Mouse (Mus musculus) ES-E14 (cell line): ENCODE results near the gene Tmem59l. TPM values are rescaled to one million over a fixed set of nuclear protein-coding genes. Genes with fewer than 3 reads are reported as not detected.

ENCODE experiments used
- DNase-seq: peaks from one replicate; pipeline ENCODE4 v3.0.0-alpha.2; 2013; ENCODE audit warnings: low read depth, low spot score
- H3K27ac ChIP-seq: 2 replicates; pipeline ENCODE4 v1.5.1; 2012; ENCODE audit warnings: low read depth, mild to moderate bottlenecking, low read length, moderate library complexity, mixed read lengths; ENCODE audit not compliant: poor library complexity, insufficient read depth, severe bottlenecking
- H3K36me3 ChIP-seq: 2 replicates; pipeline ENCODE4 v1.6.1; 2012; ENCODE audit warnings: mild to moderate bottlenecking, low read length, moderate library complexity, mixed read lengths; ENCODE audit not compliant: control insufficient read depth, poor library complexity, insufficient read depth, severe bottlenecking
- H3K4me1 ChIP-seq, 2 experiments: fragments of 150-350 bp in 1 of 2; sonication (generic) in 1 of 2; 2 replicates each; pipeline ENCODE4 v1.6.1; 2012; ENCODE audit warnings: low read length in 2 of 2, mild to moderate bottlenecking in 1 of 2, mixed read lengths in 1 of 2; ENCODE audit not compliant: control insufficient read depth in 2 of 2, insufficient read depth in 2 of 2, poor library complexity in 1 of 2
- H3K4me3 ChIP-seq, 2 experiments: fragments of 150-350 bp in 1 of 2; sonication (generic) in 1 of 2; 2 replicates each; pipeline ENCODE4 v1.5.1; 2012; ENCODE audit warnings: low read length in 2 of 2, low read depth in 1 of 2, mild to moderate bottlenecking in 1 of 2, mixed read lengths in 1 of 2; ENCODE audit not compliant: insufficient read depth in 1 of 2, poor library complexity in 1 of 2, severe bottlenecking in 1 of 2
- H3K9ac ChIP-seq: 2 replicates; pipeline ENCODE4 v1.6.1; 2012; ENCODE audit warnings: low read depth, mild to moderate bottlenecking, low read length, mixed read lengths; ENCODE audit not compliant: poor library complexity, insufficient read depth, severe bottlenecking
- H3K9me3 ChIP-seq: fragments of 150-350 bp; sonication (generic); 2 replicates; pipeline ENCODE4 v1.6.1; 2012; ENCODE audit warnings: low read depth, mild to moderate bottlenecking, low read length; ENCODE audit not compliant: control insufficient read depth, insufficient read depth
- CHD2 ChIP-seq: IDR thresholded peaks from 2 replicates; pipeline ENCODE4 v1.6.1; 2014; ENCODE audit warnings: mild to moderate bottlenecking, low read depth, low read length, inconsistent platforms
- HCFC1 ChIP-seq: IDR thresholded peaks from 2 replicates; pipeline ENCODE4 v1.6.1; 2012; ENCODE audit warnings: low read length, inconsistent platforms, borderline replicate concordance; ENCODE audit not compliant: insufficient read depth
- MAFK ChIP-seq: IDR thresholded peaks from 2 replicates; pipeline ENCODE4 v1.6.1; 2014; ENCODE audit warnings: mild to moderate bottlenecking, low read depth, low read length, inconsistent platforms; ENCODE audit not compliant: insufficient read depth
- ZC3H11A ChIP-seq: IDR thresholded peaks from 2 replicates; pipeline ENCODE4 v1.6.1; 2012; ENCODE audit warnings: low read depth, mild to moderate bottlenecking, inconsistent platforms, low read length, borderline replicate concordance
- ZNF384 ChIP-seq: IDR thresholded peaks from 2 replicates; pipeline ENCODE4 v1.6.1; 2012; ENCODE audit warnings: low read depth, low read length, inconsistent platforms
- in situ Hi-C, 2 experiments: fragments of 600-800 bp; cut with MboI; formaldehyde crosslinking; loops; one replicate each; pipeline ENCODE4 v1.15.1; 2025; ENCODE audit warnings: low sequenced_read_pairs in 2 of 2, inconsistent platforms in 1 of 2; ENCODE audit not compliant: unreplicated experiment in 2 of 2
- total RNA-seq: library from RNA; depleted of rRNA; stranded (reverse); fragments of 300-350 nt; gene quantifications from 2 replicates; pipeline ENCODE4 v1.2.3, GENCODE M21; 2012

Tmem59l gene
- total RNA-seq, 1 experiment: 5.3 TPM

GRCm38 (mm10) chr8:70460199-70460598, 27.0 kb downstream of the Tmem59l start:
- in situ Hi-C loops: no loop called here

GRCm38 (mm10) chr8:70459636-70460035, 27.5 kb downstream of the Tmem59l start:
- no peak overlapping the region for H3K27ac ChIP-seq
- H3K4me3 ChIP-seq: no peak overlapping the region
- H3K9ac ChIP-seq: no peak overlapping the region
- no peaks in the 10 kb centered on the region; the same call in 1 of the 2 replicates for H3K36me3 ChIP-seq
- H3K4me1 ChIP-seq: no peaks in the 10 kb centered on the region
- in situ Hi-C loops: no loop called here
- TF ChIP-seq ZNF384 (no peak), HCFC1 (no peak), MAFK (no peak), ZC3H11A (no peak), CHD2 (no peak)
- no peaks in the 10 kb centered on the region for H3K9me3 ChIP-seq
- no peak for DNase-seq

More at GRCm38 (mm10) chr8:70460199-70460598, 27.0 kb downstream of the Tmem59l start:
- no peak overlapping the region for H3K4me3 ChIP-seq
- H3K9ac ChIP-seq: no peak overlapping the region
- no peaks in the 10 kb centered on the region; the same call in 1 of the 2 replicates for H3K36me3 ChIP-seq
- no peak for DNase-seq
- no peak overlapping the region for H3K27ac ChIP-seq
- no peaks in the 10 kb centered on the region for H3K9me3 ChIP-seq
- TF ChIP-seq ZC3H11A: no peak
- no peak for TF ChIP-seq HCFC1
- no peak for TF ChIP-seq ZNF384
- TF ChIP-seq MAFK: no peak
- no peak for TF ChIP-seq CHD2
- no peaks in the 10 kb centered on the region for H3K4me1 ChIP-seq

GRCm38 (mm10) chr8:70458462-70458861, 28.7 kb downstream of the Tmem59l start:
- Histone ChIP-seq H3K4me1 (no peaks in the 10 kb centered on the region), H3K9ac (no peak overlapping the region), H3K9me3 (no peaks in the 10 kb centered on the region), H3K4me3 (no peak overlapping the region), H3K36me3 (no peaks in the 10 kb centered on the region; the same call in 1 of the 2 replicates), H3K27ac (no peak overlapping the region)
- TF ChIP-seq ZC3H11A: no peak
- TF ChIP-seq ZNF384: no peak
- no peak for TF ChIP-seq MAFK
- TF ChIP-seq CHD2: no peak
- TF ChIP-seq HCFC1: no peak
- in situ Hi-C loops: no loop called here
- no peak for DNase-seq

- no peak overlapping the region for H3K4me3 ChIP-seq
- no peak overlapping the region for H3K9ac ChIP-seq
- no peak for DNase-seq
- TF ChIP-seq MAFK: no peak
- no peak for TF ChIP-seq HCFC1
- no peak for TF ChIP-seq ZNF384
- no peak for TF ChIP-seq CHD2
- no peak for TF ChIP-seq ZC3H11A
- no peaks in the 10 kb centered on the region for H3K4me1 ChIP-seq
- no peak overlapping the region for H3K27ac ChIP-seq
- no peaks in the 10 kb centered on the region; the same call in 1 of the 2 replicates for H3K36me3 ChIP-seq
- no peaks in the 10 kb centered on the region for H3K9me3 ChIP-seq
- in situ Hi-C loops: no loop called here
Observed at GRCm38 (mm10) chr8:70457882-70458281, 29.3 kb downstream of the Tmem59l start.

- TF ChIP-seq HCFC1 (no peak), ZC3H11A (no peak), MAFK (no peak), ZNF384 (no peak), CHD2 (no peak)
- H3K4me1 ChIP-seq: peaks cover 0 to 9% of the 10 kb centered on the region in 2 experiments; a peak in 1 of 4 replicates
- H3K9ac ChIP-seq: no peak overlapping the region
- DNase-seq: no peak
- H3K27ac ChIP-seq: no peak overlapping the region
- in situ Hi-C loops: no loop called here
- no peaks in the 10 kb centered on the region; the same call in 1 of the 2 replicates for H3K36me3 ChIP-seq
- no peaks in the 10 kb centered on the region for H3K9me3 ChIP-seq
- no peak overlapping the region for H3K4me3 ChIP-seq
Observed at GRCm38 (mm10) chr8:70456996-70457395, 30.2 kb downstream of the Tmem59l start.
